Mouse (Mus musculus) stomach, postnatal 0 days (tissue): ENCODE measurements around the gene Alg1.

Source experiments
- CTCF ChIP-seq: IDR thresholded peaks from 2 replicates; pipeline ENCODE4 v1.5.1; 2016; ENCODE audit warnings: antibody characterized with exemption, low read depth, mild to moderate bottlenecking, moderate library complexity
- EP300 ChIP-seq: optimal IDR thresholded peaks from 2 replicates; pipeline ENCODE3; 2016; ENCODE audit warnings: antibody characterized with exemption

DNA sequence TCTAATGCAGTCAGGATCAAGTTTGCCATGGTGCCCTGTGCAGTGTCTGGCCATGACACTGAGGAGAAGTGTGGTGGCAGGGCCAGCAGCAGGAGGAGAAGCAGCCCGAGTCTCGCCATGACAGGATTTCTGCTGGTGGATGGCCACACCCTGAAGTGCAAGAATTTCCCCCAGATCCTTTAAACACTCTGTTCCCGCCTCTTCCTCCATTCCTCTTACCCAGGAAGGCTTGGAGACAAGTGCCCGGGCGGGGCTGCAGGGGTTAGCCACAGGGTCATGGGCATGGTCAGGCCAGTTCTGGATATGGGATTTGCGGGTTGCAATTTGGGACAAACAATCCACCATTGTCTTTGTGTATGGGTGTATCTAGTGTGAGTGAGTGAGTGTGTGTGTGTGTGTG, 11.3 kb upstream of the Alg1 start, which contains the start of gene AU021092:
- TF ChIP-seq EP300 (no peak), CTCF (no peak)
